Mouse (Mus musculus) left cerebral cortex, postnatal 4 days (tissue): ENCODE measurements around the gene Rfxank. TPM values are rescaled to one million over a fixed set of nuclear protein-coding genes. Genes with fewer than 3 reads are reported as not detected.

Experiments used
- DNase-seq: peaks from one replicate; pipeline ENCODE4 v3.0.0-alpha.2; 2022
- intact Hi-C: fragments of 180-260 bp; cut with DNase I; formaldehyde crosslinking; loops from one replicate; pipeline ENCODE4 v1.15.1; 2025
- total RNA-seq, 2 experiments: library from RNA; stranded (reverse); gene quantifications; 2 replicates each; pipeline ENCODE4 v1.2.3; 2021

The Rfxank gene
- total RNA-seq, 2 experiments from 2014 or later = 11.7 to 14.6 TPM

- no peak for DNase-seq
- intact Hi-C loops = no loop called here
Measured at GRCm38 (mm10) chr8:70112401-70113016, 26.4 kb downstream of the Rfxank start.

GRCm38 (mm10) chr8:70111192-70111795 lies 27.7 kb downstream of the Rfxank start:
- intact Hi-C loops = no loop called here

GRCm38 (mm10) chr8:70110451-70110850 lies 28.5 kb downstream of the Rfxank start:
- intact Hi-C loops = no loop called here
- no peak for DNase-seq

More at GRCm38 (mm10) chr8:70111192-70111795, 27.7 kb downstream of the Rfxank start:
- DNase-seq = no peak

GRCm38 (mm10) chr8:70104922-70105321 lies 34.0 kb downstream of the Rfxank start:
- no peak for DNase-seq
- intact Hi-C loops = no loop called here

- intact Hi-C loops = no loop called here
Measured at GRCm38 (mm10) chr8:70104506-70104905, 34.4 kb downstream of the Rfxank start.

GRCm38 (mm10) chr8:70100241-70100640 lies 38.7 kb downstream of the Rfxank start:
- intact Hi-C loops = no loop called here
- DNase-seq = no peak

More at GRCm38 (mm10) chr8:70104506-70104905, 34.4 kb downstream of the Rfxank start:
- peak; percentile 50 for DNase-seq

GRCm38 (mm10) chr8:70099276-70099675 lies 39.7 kb downstream of the Rfxank start:
- intact Hi-C loops = no loop called here
- DNase-seq = no peak

- intact Hi-C loops = no loop called here
- no peak for DNase-seq
Measured at GRCm38 (mm10) chr8:70092786-70093185, 46.2 kb downstream of the Rfxank start.

- DNase-seq = no peak
- intact Hi-C loops = loop anchor here (10.0 kb wide), 1 partner anchor 135 kb away; no protein-coding TSS in a partner anchor
Measured at GRCm38 (mm10) chr8:70089296-70089960, 49.5 kb downstream of the Rfxank start.

- intact Hi-C loops = loop anchor here (10.0 kb wide), 1 partner anchor 137 kb away; no protein-coding TSS in a partner anchor
- peak; percentile 66 for DNase-seq
Measured at GRCm38 (mm10) chr8:70087836-70088650, 50.9 kb downstream of the Rfxank start.

- DNase-seq = no peak
- intact Hi-C loops = loop anchor here (10.0 kb wide), 1 partner anchor 138 kb away; no protein-coding TSS in a partner anchor
Measured at GRCm38 (mm10) chr8:70087237-70087636, 51.7 kb downstream of the Rfxank start.

- intact Hi-C loops = loop anchor here (10.0 kb wide), 1 partner anchor 139 kb away; no protein-coding TSS in a partner anchor
- no peak for DNase-seq
Measured at GRCm38 (mm10) chr8:70086151-70086550, 52.8 kb downstream of the Rfxank start.

GRCm38 (mm10) chr8:70084191-70085065 lies 54.5 kb downstream of the Rfxank start:
- intact Hi-C loops = loop anchor here (10.0 kb wide), 1 partner anchor 140 kb away; no protein-coding TSS in a partner anchor
- no peak for DNase-seq

- DNase-seq = peak; percentile 57
Measured at GRCm38 (mm10) chr8:70083285-70083684, 55.7 kb downstream of the Rfxank start, which contains the start of gene Hapln4. Gene Hapln4, plus strand, starts transcription at chr8:70083457.

GRCm38 (mm10) chr8:70081976-70082375 lies 57.0 kb downstream of the Rfxank start:
- intact Hi-C loops = loop anchor here (10.0 kb wide), 1 partner anchor 143 kb away; no protein-coding TSS in a partner anchor
- DNase-seq = no peak

More at GRCm38 (mm10) chr8:70083285-70083684, 55.7 kb downstream of the Rfxank start, which contains the start of gene Hapln4:
- intact Hi-C loops = loop anchor here (10.0 kb wide), 1 partner anchor 142 kb away; no protein-coding TSS in a partner anchor
